Mouse (Mus musculus): Measurements from ENCODE around the gene Jdp2. TPM values are rescaled to one million over a fixed set of nuclear protein-coding genes. Genes with fewer than 3 reads are reported as not detected.

Jdp2 gene
- polyA plus RNA-seq, 1 experiment from 2014 or later, result 0.10 TPM

GRCm38 (mm10) chr12:85603767-85604166, 4.9 kb downstream of the Jdp2 start:
- Histone ChIP-seq H3K27me3 (no peaks in the 10 kb centered on the region), H3K27ac (replicated peaks) (no peak overlapping the region), H3K4me1 (peaks cover 26% of the 10 kb centered on the region), H3K4me3 (no peak overlapping the region), H3K9me3 (no peaks in the 10 kb centered on the region), H3K36me3 (no peaks in the 10 kb centered on the region), H3K9ac (replicated peaks) (no peak overlapping the region), H3K4me2 (replicated peaks) (no peak overlapping the region)
- 80% methylated on average over 9 of the region's 9 CpGs for WGBS
- ATAC-seq (replicated peaks), result no peak

- no peak overlapping the region for H3K27ac ChIP-seq (replicated peaks)
- no peak overlapping the region for H3K9ac ChIP-seq (replicated peaks)
- peaks cover 23% of the 10 kb centered on the region for H3K4me1 ChIP-seq
- H3K4me3 ChIP-seq, result no peak overlapping the region
- H3K27me3 ChIP-seq, result no peaks in the 10 kb centered on the region
- H3K9me3 ChIP-seq, result no peaks in the 10 kb centered on the region
- no peak overlapping the region for H3K4me2 ChIP-seq (replicated peaks)
- WGBS, result 74% methylated on average over 9 of the region's 9 CpGs
- H3K36me3 ChIP-seq, result no peaks in the 10 kb centered on the region
- no peak for ATAC-seq (replicated peaks)
Observed at GRCm38 (mm10) chr12:85604301-85604998, 5.6 kb downstream of the Jdp2 start.

- WGBS, result 81% methylated on average over 14 of the region's 14 CpGs
- Histone ChIP-seq H3K4me3 (no peak overlapping the region), H3K27me3 (no peaks in the 10 kb centered on the region), H3K9ac (replicated peaks) (no peak overlapping the region), H3K4me1 (no peaks in the 10 kb centered on the region), H3K27ac (replicated peaks) (no peak overlapping the region), H3K9me3 (no peaks in the 10 kb centered on the region), H3K36me3 (no peaks in the 10 kb centered on the region), H3K4me2 (replicated peaks) (no peak overlapping the region)
- ATAC-seq (replicated peaks), result no peak
Observed at GRCm38 (mm10) chr12:85607519-85608449, 9.0 kb downstream of the Jdp2 start.

GRCm38 (mm10) chr12:85610167-85610566, 11.3 kb downstream of the Jdp2 start:
- Histone ChIP-seq H3K9ac (replicated peaks) (no peak overlapping the region), H3K4me3 (no peak overlapping the region), H3K36me3 (no peaks in the 10 kb centered on the region), H3K27ac (replicated peaks) (no peak overlapping the region), H3K27me3 (no peaks in the 10 kb centered on the region), H3K4me2 (replicated peaks) (no peak overlapping the region), H3K4me1 (0 out of 2 replicates have a peak, but pooled peaks cover 3% of the 10 kb centered on the region), H3K9me3 (no peaks in the 10 kb centered on the region)
- ATAC-seq (replicated peaks), result no peak
- 90% methylated on average over 9 of the region's 9 CpGs for WGBS

GRCm38 (mm10) chr12:85614090-85614489, 15.3 kb downstream of the Jdp2 start:
- 29% methylated on average over 4 of the region's 4 CpGs for WGBS

GRCm38 (mm10) chr12:85615486-85615885, 16.7 kb downstream of the Jdp2 start:
- Histone ChIP-seq H3K27me3 (no peaks in the 10 kb centered on the region), H3K27ac (replicated peaks) (no peak overlapping the region), H3K4me3 (no peak overlapping the region), H3K9ac (replicated peaks) (no peak overlapping the region), H3K4me1 (peaks cover 18% of the 10 kb centered on the region), H3K9me3 (no peaks in the 10 kb centered on the region), H3K4me2 (replicated peaks) (no peak overlapping the region), H3K36me3 (no peaks in the 10 kb centered on the region)
- ATAC-seq (replicated peaks), result no peak
- 88% methylated on average over 8 of the region's 8 CpGs for WGBS

More at GRCm38 (mm10) chr12:85614090-85614489, 15.3 kb downstream of the Jdp2 start:
- no peak overlapping the region for H3K9ac ChIP-seq (replicated peaks)
- ATAC-seq (replicated peaks), result no peak
- no peaks in the 10 kb centered on the region for H3K36me3 ChIP-seq
- no peaks in the 10 kb centered on the region for H3K9me3 ChIP-seq
- no peak overlapping the region for H3K4me3 ChIP-seq
- peaks cover 4% of the 10 kb centered on the region for H3K4me1 ChIP-seq
- no peak overlapping the region for H3K4me2 ChIP-seq (replicated peaks)
- H3K27me3 ChIP-seq, result no peaks in the 10 kb centered on the region
- no peak overlapping the region for H3K27ac ChIP-seq (replicated peaks)

GRCm38 (mm10) chr12:85617885-85618284, 19.1 kb downstream of the Jdp2 start:
- no peaks in the 10 kb centered on the region for H3K36me3 ChIP-seq
- no peak overlapping the region for H3K4me3 ChIP-seq
- WGBS, result 87% methylated on average over 9 of the region's 9 CpGs
- no peaks in the 10 kb centered on the region for H3K27me3 ChIP-seq
- H3K9me3 ChIP-seq, result no peaks in the 10 kb centered on the region
- H3K9ac ChIP-seq (replicated peaks), result no peak overlapping the region
- H3K4me2 ChIP-seq (replicated peaks), result no peak overlapping the region
- H3K27ac ChIP-seq (replicated peaks), result no peak overlapping the region
- H3K4me1 ChIP-seq, result peaks cover 30% of the 10 kb centered on the region
- no peak for ATAC-seq (replicated peaks)

- H3K27ac ChIP-seq (replicated peaks), result no peak overlapping the region
- no peak overlapping the region for H3K4me3 ChIP-seq
- no peak overlapping the region for H3K4me2 ChIP-seq (replicated peaks)
- WGBS, result 72% methylated on average over 5 of the region's 5 CpGs
- H3K27me3 ChIP-seq, result no peaks in the 10 kb centered on the region
- no peaks in the 10 kb centered on the region for H3K9me3 ChIP-seq
- no peak for ATAC-seq (replicated peaks)
- H3K36me3 ChIP-seq, result no peaks in the 10 kb centered on the region
- peaks cover 30% of the 10 kb centered on the region for H3K4me1 ChIP-seq
- no peak overlapping the region for H3K9ac ChIP-seq (replicated peaks)
Observed at GRCm38 (mm10) chr12:85618430-85618829, 19.6 kb downstream of the Jdp2 start.

GRCm38 (mm10) chr12:85619283-85619897, 20.6 kb downstream of the Jdp2 start:
- no peak overlapping the region for H3K9ac ChIP-seq (replicated peaks)
- H3K27me3 ChIP-seq, result no peaks in the 10 kb centered on the region
- no peak overlapping the region for H3K4me2 ChIP-seq (replicated peaks)
- H3K4me3 ChIP-seq, result no peak overlapping the region
- no peaks in the 10 kb centered on the region for H3K36me3 ChIP-seq
- WGBS, result 69% methylated on average over 7 of the region's 7 CpGs
- H3K9me3 ChIP-seq, result no peaks in the 10 kb centered on the region
- 0 out of 2 replicates have a peak overlapping the region, but pooled peaks have one; percentile 5 for H3K27ac ChIP-seq (replicated peaks)
- no peak for ATAC-seq (replicated peaks)
- peaks cover 27% of the 10 kb centered on the region for H3K4me1 ChIP-seq

- peaks cover 27% of the 10 kb centered on the region for H3K4me1 ChIP-seq
- H3K27ac ChIP-seq (replicated peaks), result 0 out of 2 replicates have a peak overlapping the region, but pooled peaks have one; percentile 5
- H3K9me3 ChIP-seq, result no peaks in the 10 kb centered on the region
- ATAC-seq (replicated peaks), result no peak
- no peaks in the 10 kb centered on the region for H3K36me3 ChIP-seq
- H3K4me3 ChIP-seq, result no peak overlapping the region
- no peaks in the 10 kb centered on the region for H3K27me3 ChIP-seq
- no peak overlapping the region for H3K9ac ChIP-seq (replicated peaks)
- WGBS, result 28% methylated on average over 11 of the region's 11 CpGs
- no peak overlapping the region for H3K4me2 ChIP-seq (replicated peaks)
Observed at GRCm38 (mm10) chr12:85619898-85620443, 21.1 kb downstream of the Jdp2 start.

GRCm38 (mm10) chr12:85621027-85621426, 22.2 kb downstream of the Jdp2 start:
- H3K27me3 ChIP-seq, result no peaks in the 10 kb centered on the region
- H3K4me1 ChIP-seq, result peaks cover 27% of the 10 kb centered on the region
- H3K9me3 ChIP-seq, result no peaks in the 10 kb centered on the region
- no peak overlapping the region for H3K4me3 ChIP-seq
- no peak overlapping the region for H3K27ac ChIP-seq (replicated peaks)
- WGBS, result 35% methylated on average over 6 of the region's 6 CpGs
- no peak for ATAC-seq (replicated peaks)
- H3K36me3 ChIP-seq, result no peaks in the 10 kb centered on the region
- H3K9ac ChIP-seq (replicated peaks), result no peak overlapping the region
- no peak overlapping the region for H3K4me2 ChIP-seq (replicated peaks)

- H3K9ac ChIP-seq (replicated peaks), result no peak overlapping the region
- WGBS, result 82% methylated on average over 4 of the region's 4 CpGs
- H3K27ac ChIP-seq (replicated peaks), result no peak overlapping the region
- H3K9me3 ChIP-seq, result no peaks in the 10 kb centered on the region
- H3K4me2 ChIP-seq (replicated peaks), result no peak overlapping the region
- no peak for ATAC-seq (replicated peaks)
- no peaks in the 10 kb centered on the region for H3K27me3 ChIP-seq
- no peak overlapping the region for H3K4me3 ChIP-seq
- no peaks in the 10 kb centered on the region for H3K36me3 ChIP-seq
- H3K4me1 ChIP-seq, result peaks cover 27% of the 10 kb centered on the region
Observed at GRCm38 (mm10) chr12:85621673-85622072, 22.8 kb downstream of the Jdp2 start.
